In the genomic region with DNA sequence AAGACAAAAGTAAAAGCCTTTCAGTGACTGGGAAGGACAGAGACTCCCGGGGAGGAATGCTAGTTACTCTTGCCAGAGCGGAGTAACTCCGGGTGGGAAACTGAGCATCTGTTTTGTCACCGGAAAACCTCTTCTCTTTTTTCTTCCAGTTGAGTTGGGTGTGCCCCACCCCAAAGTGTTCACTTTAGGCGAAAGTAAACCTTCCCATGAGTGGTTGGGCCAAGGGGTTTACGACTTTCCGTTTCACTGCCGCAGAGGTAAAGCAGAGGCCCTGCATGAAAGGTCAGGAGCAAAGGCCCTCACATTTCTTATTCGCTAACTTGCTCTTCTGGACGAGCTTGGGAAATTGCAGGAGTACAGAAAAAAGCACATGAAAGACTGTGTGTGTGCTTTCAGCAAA, we compare ENCODE assay signal across 8 mouse cellular contexts.
DNase-seq lines count a peak whose midpoint lies in the region; ATAC-seq and TF ChIP-seq lines count a peak whose summit lies in the region.

No protein-coding gene starts in this region.

- no peaks in the 10 kb centered on the region for H3K9me3 ChIP-seq in forebrain, embryonic 15.5 days
- no peaks in the 10 kb centered on the region for H3K9me3 ChIP-seq in kidney, embryonic 15.5 days (replicated peaks)

- peak overlapping the region; percentile 31; the same call in 1 of the 2 replicates for H3K27ac ChIP-seq in forebrain, embryonic 15.5 days (replicated peaks)
- peak overlapping the region; percentile 88 for H3K27ac ChIP-seq in kidney, embryonic 15.5 days
- H3K27ac ChIP-seq in macrophage = no peak overlapping the region
- peak overlapping the region; percentile 56 for H3K27ac ChIP-seq in thymus, adult 2 months (ENCODE audit: control insufficient read depth, insufficient read depth, low read length)

- H3K79me2 ChIP-seq in macrophage (ENCODE audit: inconsistent target) = no peaks in the 10 kb centered on the region

- no peak for TF ChIP-seq POLR2A in thymus, adult 2 months (IDR thresholded peaks at IDR 0.05; ENCODE audit: control insufficient read depth, extremely low read depth, insufficient read depth, low read length, poor library complexity)

- peak overlapping the region; percentile 54 for H3K4me2 ChIP-seq in forebrain, embryonic 15.5 days (replicated peaks)
- peak overlapping the region; percentile 66 for H3K4me2 ChIP-seq in kidney, embryonic 15.5 days

- no peak for TF ChIP-seq CTCF in thymus, adult 2 months (IDR thresholded peaks at IDR 0.05; ENCODE audit: borderline replicate concordance, control insufficient read depth, extremely low read depth, insufficient read depth, low read length, poor library complexity)

- DNase-seq in spleen, postnatal 36 days (ENCODE audit: low spot score in 2 of 2) = peak; percentile 24 to 42
- no peak for DNase-seq in spleen, adult 12 weeks (ENCODE audit: low spot score)
- DNase-seq in thymus, adult 2 months = peak; percentile 56
- no peak for DNase-seq in ovary, postnatal 10 days (ENCODE audit: low spot score)
- DNase-seq in Muller cell, postnatal 12 days (ENCODE audit: inconsistent ontology term) = no peak

- H3K36me3 ChIP-seq in forebrain, embryonic 15.5 days = no peaks in the 10 kb centered on the region
- no peaks in the 10 kb centered on the region for H3K36me3 ChIP-seq in kidney, embryonic 15.5 days
- no peaks in the 10 kb centered on the region for H3K36me3 ChIP-seq in macrophage (ENCODE audit: inconsistent target)
- no peaks in the 10 kb centered on the region for H3K36me3 ChIP-seq in thymus, adult 2 months (ENCODE audit: control insufficient read depth, insufficient read depth, low read length)

- H3K4me1 ChIP-seq in forebrain, embryonic 15.5 days = peaks cover 10% of the 10 kb centered on the region; the same call in 1 of the 2 replicates
- 0 out of 2 replicates have a peak, but pooled peaks cover 4% of the 10 kb centered on the region for H3K4me1 ChIP-seq in kidney, embryonic 15.5 days
- H3K4me1 ChIP-seq in thymus, adult 2 months (replicated peaks; ENCODE audit: control insufficient read depth, insufficient read depth, low read length) = peaks cover 5% of the 10 kb centered on the region; the same call in 1 of the 2 replicates

- no peak for ATAC-seq in forebrain, embryonic 15.5 days (replicated peaks)
- ATAC-seq in kidney, embryonic 15.5 days (replicated peaks; ENCODE audit: low FRiP score) = 0 out of 2 replicates have a peak, but pooled peaks have one; percentile 13

- WGBS in forebrain, embryonic 15.5 days = 24% methylated on average over 10 of the region's 10 CpGs
- WGBS in kidney, embryonic 15.5 days = 25% methylated on average over 10 of the region's 10 CpGs
- 38% methylated on average over 10 of the region's 10 CpGs for WGBS in macrophage (ENCODE audit: missing documents)
- WGBS in thymus, adult 2 months = 5% methylated on average over 10 of the region's 10 CpGs

- H3K4me3 ChIP-seq in forebrain, embryonic 15.5 days = peak overlapping the region; percentile 51
- H3K4me3 ChIP-seq in kidney, embryonic 15.5 days (replicated peaks) = peak overlapping the region; percentile 56
- H3K4me3 ChIP-seq in macrophage (ENCODE audit: inconsistent target) = peak overlapping the region; percentile 48
- H3K4me3 ChIP-seq in thymus, adult 2 months (ENCODE audit: control insufficient read depth, insufficient read depth, low read length) = peak overlapping the region; percentile 21; the same call in 1 of the 2 replicates

- H3K27me3 ChIP-seq in forebrain, embryonic 15.5 days = no peaks in the 10 kb centered on the region
- peaks cover 48% of the 10 kb centered on the region for H3K27me3 ChIP-seq in kidney, embryonic 15.5 days
- H3K27me3 ChIP-seq in thymus, adult 2 months (ENCODE audit: control insufficient read depth, insufficient read depth, low read length) = no peaks in the 10 kb centered on the region

- H3K9ac ChIP-seq in forebrain, embryonic 15.5 days (replicated peaks) = peak overlapping the region; percentile 56
- H3K9ac ChIP-seq in kidney, embryonic 15.5 days = peak overlapping the region; percentile 55; the same call in 1 of the 2 replicates

Comparison
In these comparisons a context has a peak if more than half of its experiments do, and no peak if none do; other contexts are left out.
1. DNase-seq: peak in spleen, postnatal 36 days (2 of 2) and thymus, adult 2 months (single experiment); none in spleen, adult 12 weeks (single experiment), ovary, postnatal 10 days (single experiment) and Muller cell, postnatal 12 days (single experiment).
2. Peak in every context shown above with its lines, with median percentiles within 50 percentile points of each other: H3K4me3 ChIP-seq.